Mouse (Mus musculus): ENCODE data around the gene Dcp1b. TPM values are rescaled to one million over a fixed set of nuclear protein-coding genes. Genes with fewer than 3 reads are reported as not detected.
"Not testable (repeated sequence)": the region's sequence is repeated elsewhere in the genome, so short reads cannot be mapped to it uniquely, and the experiment has no call there.

Dcp1b gene
- polyA plus RNA-seq, 1 experiment from 2014 or later: 8.9 TPM

GRCm38 (mm10) chr6:119194601-119195000 is 19.5 kb downstream of the Dcp1b start:
- Histone ChIP-seq H3K4me3 (replicated peaks) (no peak overlapping the region), H3K9me3 (no peaks in the 10 kb centered on the region), H3K9ac (replicated peaks) (no peak overlapping the region), H3K36me3 (peaks cover 36% of the 10 kb centered on the region), H3K4me1 (replicated peaks) (peaks cover 12% of the 10 kb centered on the region), H3K27ac (no peak overlapping the region), H3K4me2 (no peak overlapping the region), H3K27me3 (no peaks in the 10 kb centered on the region)
- 64% methylated on average over 7 of the region's 7 CpGs for WGBS
- no peak for ATAC-seq (ENCODE audit: insufficient number of reproducible peaks, insufficient read depth, low FRiP score, low TSS enrichment, low read depth)

- Histone ChIP-seq H3K9ac (replicated peaks) (no peak within 1 kb of the TSS), H3K4me3 (replicated peaks) (no peak within 1 kb of the TSS), H3K9me3 (no peaks in the 10 kb centered on the region), H3K4me1 (replicated peaks) (peaks cover 12% of the 10 kb centered on the region), H3K27me3 (no peaks in the 10 kb centered on the region), H3K4me2 (no peak within 1 kb of the TSS), H3K27ac (no peak within 1 kb of the TSS), H3K36me3 (peaks cover 24% of the 10 kb centered on the region)
- 63% methylated on average over 17 of the region's 17 CpGs for WGBS
- no peak for ATAC-seq (ENCODE audit: insufficient number of reproducible peaks, insufficient read depth, low FRiP score, low TSS enrichment, low read depth)
These were observed 21.6 kb downstream of the Dcp1b start, which contains the start of gene Cacna1c for GRCm38 (mm10) chr6:119196382-119197305. Cacna1c (minus strand) TSS chr6:119196418.

- peaks cover 20% of the 10 kb centered on the region for H3K36me3 ChIP-seq
- H3K4me2 ChIP-seq: no peak overlapping the region
- ATAC-seq (ENCODE audit: insufficient number of reproducible peaks, insufficient read depth, low FRiP score, low TSS enrichment, low read depth): no peak
- no peaks in the 10 kb centered on the region for H3K27me3 ChIP-seq
- H3K9ac ChIP-seq (replicated peaks): no peak overlapping the region
- no peak overlapping the region for H3K4me3 ChIP-seq (replicated peaks)
- WGBS: 53% methylated on average over 15 of the region's 15 CpGs
- no peaks in the 10 kb centered on the region for H3K9me3 ChIP-seq
- H3K4me1 ChIP-seq (replicated peaks): peaks cover 12% of the 10 kb centered on the region
- H3K27ac ChIP-seq: no peak overlapping the region
These were observed 23.7 kb downstream of the Dcp1b start for GRCm38 (mm10) chr6:119198534-119199273.

GRCm38 (mm10) chr6:119199274-119199879 is 24.3 kb downstream of the Dcp1b start:
- Histone ChIP-seq H3K4me3 (replicated peaks) (no peak overlapping the region), H3K9ac (replicated peaks) (no peak overlapping the region), H3K36me3 (peaks cover 19% of the 10 kb centered on the region; the same call in 1 of the 2 replicates), H3K4me2 (no peak overlapping the region), H3K4me1 (replicated peaks) (peaks cover 12% of the 10 kb centered on the region), H3K27ac (no peak overlapping the region), H3K27me3 (no peaks in the 10 kb centered on the region), H3K9me3 (no peaks in the 10 kb centered on the region)
- 29% methylated on average over 8 of the region's 8 CpGs for WGBS
- no peak for ATAC-seq (ENCODE audit: insufficient number of reproducible peaks, insufficient read depth, low FRiP score, low TSS enrichment, low read depth)

GRCm38 (mm10) chr6:119200362-119200761 is 25.3 kb downstream of the Dcp1b start:
- no peaks in the 10 kb centered on the region for H3K27me3 ChIP-seq
- H3K9ac ChIP-seq (replicated peaks): no peak overlapping the region
- H3K4me2 ChIP-seq: no peak overlapping the region
- 74% methylated on average over 5 of the region's 5 CpGs for WGBS
- H3K9me3 ChIP-seq: no peaks in the 10 kb centered on the region
- no peak overlapping the region for H3K27ac ChIP-seq
- peaks cover 12% of the 10 kb centered on the region for H3K4me1 ChIP-seq (replicated peaks)
- ATAC-seq (ENCODE audit: insufficient number of reproducible peaks, insufficient read depth, low FRiP score, low TSS enrichment, low read depth): no peak
- peaks cover 24% of the 10 kb centered on the region; the same call in 1 of the 2 replicates for H3K36me3 ChIP-seq
- no peak overlapping the region for H3K4me3 ChIP-seq (replicated peaks)

GRCm38 (mm10) chr6:119201575-119201974 is 26.5 kb downstream of the Dcp1b start:
- ATAC-seq (ENCODE audit: insufficient number of reproducible peaks, insufficient read depth, low FRiP score, low TSS enrichment, low read depth): no peak
- 96% methylated on average over 4 of the region's 4 CpGs for WGBS
- Histone ChIP-seq H3K4me3 (replicated peaks) (no peak overlapping the region), H3K4me2 (no peak overlapping the region), H3K36me3 (peaks cover 24% of the 10 kb centered on the region; the same call in 1 of the 2 replicates), H3K27ac (no peak overlapping the region), H3K9ac (replicated peaks) (no peak overlapping the region), H3K27me3 (no peaks in the 10 kb centered on the region), H3K4me1 (replicated peaks) (peaks cover 12% of the 10 kb centered on the region), H3K9me3 (no peaks in the 10 kb centered on the region)

- no peaks in the 10 kb centered on the region for H3K9me3 ChIP-seq
- H3K27me3 ChIP-seq: no peaks in the 10 kb centered on the region
- no peak overlapping the region for H3K4me3 ChIP-seq (replicated peaks)
- peaks cover 24% of the 10 kb centered on the region; the same call in 1 of the 2 replicates for H3K36me3 ChIP-seq
- ATAC-seq (ENCODE audit: insufficient number of reproducible peaks, insufficient read depth, low FRiP score, low TSS enrichment, low read depth): no peak
- peaks cover 4% of the 10 kb centered on the region for H3K4me1 ChIP-seq (replicated peaks)
- WGBS: 93% methylated on average over 7 of the region's 7 CpGs
- H3K27ac ChIP-seq: no peak overlapping the region
- H3K4me2 ChIP-seq: no peak overlapping the region
- H3K9ac ChIP-seq (replicated peaks): no peak overlapping the region
These were observed 29.2 kb downstream of the Dcp1b start for GRCm38 (mm10) chr6:119204286-119204685.

GRCm38 (mm10) chr6:119204915-119205314 is 29.9 kb downstream of the Dcp1b start:
- Histone ChIP-seq H3K36me3 (peaks cover 24% of the 10 kb centered on the region; the same call in 1 of the 2 replicates), H3K4me3 (replicated peaks) (no peak overlapping the region), H3K27ac (no peak overlapping the region), H3K4me2 (no peak overlapping the region), H3K9ac (replicated peaks) (no peak overlapping the region), H3K4me1 (replicated peaks) (no peaks in the 10 kb centered on the region), H3K9me3 (no peaks in the 10 kb centered on the region), H3K27me3 (no peaks in the 10 kb centered on the region)
- no peak for ATAC-seq (ENCODE audit: insufficient number of reproducible peaks, insufficient read depth, low FRiP score, low TSS enrichment, low read depth)
- 81% methylated on average over 3 of the region's 3 CpGs for WGBS

- H3K9ac ChIP-seq (replicated peaks); ATAC-seq (ENCODE audit: insufficient number of reproducible peaks, insufficient read depth, low FRiP score, low TSS enrichment, low read depth): not testable (repeated sequence)
- WGBS: 89% methylated on average over 7 of the region's 7 CpGs
These were observed 31.0 kb downstream of the Dcp1b start for GRCm38 (mm10) chr6:119206006-119206405.

GRCm38 (mm10) chr6:119213375-119213774 is 38.3 kb downstream of the Dcp1b start:
- peaks cover 44% of the 10 kb centered on the region for H3K36me3 ChIP-seq
- 83% methylated on average over 5 of the region's 5 CpGs for WGBS
- H3K27me3 ChIP-seq: no peaks in the 10 kb centered on the region
- no peak overlapping the region for H3K9ac ChIP-seq (replicated peaks)
- no peak overlapping the region for H3K4me2 ChIP-seq
- H3K4me1 ChIP-seq (replicated peaks): no peaks in the 10 kb centered on the region
- ATAC-seq (ENCODE audit: insufficient number of reproducible peaks, insufficient read depth, low FRiP score, low TSS enrichment, low read depth): no peak
- no peak overlapping the region for H3K4me3 ChIP-seq (replicated peaks)
- no peaks in the 10 kb centered on the region for H3K9me3 ChIP-seq
- no peak overlapping the region for H3K27ac ChIP-seq

More at GRCm38 (mm10) chr6:119206006-119206405, 31.0 kb downstream of the Dcp1b start:
- not testable (repeated sequence) for H3K27me3 ChIP-seq; H3K4me2 ChIP-seq; H3K4me3 ChIP-seq (replicated peaks); H3K27ac ChIP-seq; H3K4me1 ChIP-seq (replicated peaks); H3K9me3 ChIP-seq
- peaks cover 21% of the 10 kb centered on the region; the same call in 1 of the 2 replicates for H3K36me3 ChIP-seq

- no peaks in the 10 kb centered on the region for H3K9me3 ChIP-seq
- no peak overlapping the region for H3K27ac ChIP-seq
- no peak overlapping the region for H3K4me3 ChIP-seq (replicated peaks)
- no peak overlapping the region for H3K9ac ChIP-seq (replicated peaks)
- H3K36me3 ChIP-seq: peaks cover 44% of the 10 kb centered on the region
- WGBS: 83% methylated on average over 6 of the region's 6 CpGs
- H3K4me1 ChIP-seq (replicated peaks): no peaks in the 10 kb centered on the region
- H3K4me2 ChIP-seq: no peak overlapping the region
- no peaks in the 10 kb centered on the region for H3K27me3 ChIP-seq
- ATAC-seq (ENCODE audit: insufficient number of reproducible peaks, insufficient read depth, low FRiP score, low TSS enrichment, low read depth): no peak
These were observed 39.1 kb downstream of the Dcp1b start for GRCm38 (mm10) chr6:119214190-119214589.

Data from limb, embryonic 12.5 days (tissue).